Mouse (Mus musculus): ENCODE measurements at regions not wholly inside any gene's neighbourhood (a gene's known extent, or its start where the extent isn't known, plus 50 kb on each side); places are given as distances from the start of the nearest gene placed in this dataset.

GRCm38 (mm10) chr8:9020744-9021143 is 330.4 kb upstream of the Arglu1 start:
- 73% methylated on average over 2 of the region's 2 CpGs for WGBS
- Histone ChIP-seq H3K4me1 (ENCODE audit: insufficient read depth) (peaks cover 7% of the 10 kb centered on the region; the same call in 1 of the 2 replicates), H3K9ac (no peak overlapping the region), H3K4me3 (ENCODE audit: low read depth, low read length) (no peak overlapping the region), H3K36me3 (ENCODE audit: insufficient read depth) (no peaks in the 10 kb centered on the region), H3K27ac (ENCODE audit: low read depth) (no peak overlapping the region), H3K9me3 (ENCODE audit: low read depth, low read length) (no peaks in the 10 kb centered on the region), H3K27me3 (ENCODE audit: insufficient read depth, low read length) (no peaks in the 10 kb centered on the region), H3K4me2 (no peak overlapping the region)
- DNase-seq (no peak), ATAC-seq (ENCODE audit: insufficient read depth) (no peak)
- peak; percentile 34; the same call in 1 of the 2 replicates for TF ChIP-seq CTCF (IDR thresholded peaks at IDR 0.05; ENCODE audit: low read depth)

GRCm38 (mm10) chr8:9020180-9020579 is 329.9 kb upstream of the Arglu1 start:
- no peak overlapping the region for H3K4me2 ChIP-seq
- H3K9ac ChIP-seq: no peak overlapping the region
- 85% methylated on average over 3 of the region's 3 CpGs for WGBS
- no peaks in the 10 kb centered on the region for H3K9me3 ChIP-seq (ENCODE audit: low read depth, low read length)
- H3K27ac ChIP-seq (ENCODE audit: low read depth): no peak overlapping the region
- no peak overlapping the region for H3K4me3 ChIP-seq (ENCODE audit: low read depth, low read length)
- no peak for TF ChIP-seq CTCF (IDR thresholded peaks at IDR 0.05; ENCODE audit: low read depth)
- peaks cover 2% of the 10 kb centered on the region; the same call in 1 of the 2 replicates for H3K4me1 ChIP-seq (ENCODE audit: insufficient read depth)
- no peaks in the 10 kb centered on the region for H3K27me3 ChIP-seq (ENCODE audit: insufficient read depth, low read length)
- DNase-seq (no peak), ATAC-seq (ENCODE audit: insufficient read depth) (no peak)
- no peaks in the 10 kb centered on the region for H3K36me3 ChIP-seq (ENCODE audit: insufficient read depth)

- Histone ChIP-seq H3K4me2 (no peak overlapping the region), H3K36me3 (ENCODE audit: insufficient read depth) (no peaks in the 10 kb centered on the region), H3K27ac (ENCODE audit: low read depth) (peak overlapping the region; percentile 30; the same call in 1 of the 2 replicates), H3K4me3 (ENCODE audit: low read depth, low read length) (no peak overlapping the region), H3K9ac (no peak overlapping the region), H3K9me3 (ENCODE audit: low read depth, low read length) (no peaks in the 10 kb centered on the region), H3K27me3 (ENCODE audit: insufficient read depth, low read length) (no peaks in the 10 kb centered on the region), H3K4me1 (ENCODE audit: insufficient read depth) (no peaks in the 10 kb centered on the region; the same call in 1 of the 2 replicates)
- TF ChIP-seq CTCF (IDR thresholded peaks at IDR 0.05; ENCODE audit: low read depth): 0 out of 2 replicates have a peak, but pooled peaks have one; percentile 2
- ATAC-seq (ENCODE audit: insufficient read depth) (peak; percentile 85), DNase-seq (peak; percentile 76)
- WGBS: 18% methylated on average over 3 of the region's 3 CpGs
Observed at GRCm38 (mm10) chr8:9011785-9012510, 321.6 kb upstream of the Arglu1 start.

- no peak overlapping the region for H3K4me3 ChIP-seq (ENCODE audit: low read depth, low read length)
- DNase-seq (no peak), ATAC-seq (ENCODE audit: insufficient read depth) (no peak)
- no peak overlapping the region for H3K9ac ChIP-seq
- no peak for TF ChIP-seq CTCF (IDR thresholded peaks at IDR 0.05; ENCODE audit: low read depth)
- H3K4me1 ChIP-seq (ENCODE audit: insufficient read depth): no peaks in the 10 kb centered on the region; the same call in 1 of the 2 replicates
- no peaks in the 10 kb centered on the region for H3K9me3 ChIP-seq (ENCODE audit: low read depth, low read length)
- H3K36me3 ChIP-seq (ENCODE audit: insufficient read depth): no peaks in the 10 kb centered on the region
- no peak overlapping the region for H3K4me2 ChIP-seq
- H3K27ac ChIP-seq (ENCODE audit: low read depth): no peak overlapping the region
- WGBS: 59% methylated on average over 11 of the region's 11 CpGs
- no peaks in the 10 kb centered on the region for H3K27me3 ChIP-seq (ENCODE audit: insufficient read depth, low read length)
Observed at GRCm38 (mm10) chr8:9008006-9008780, 317.9 kb upstream of the Arglu1 start.

GRCm38 (mm10) chr8:8999914-9000313 is 309.6 kb upstream of the Arglu1 start:
- Histone ChIP-seq H3K27me3 (ENCODE audit: insufficient read depth, low read length) (no peaks in the 10 kb centered on the region), H3K4me3 (ENCODE audit: low read depth, low read length) (no peak overlapping the region), H3K9ac (no peak overlapping the region), H3K4me2 (no peak overlapping the region), H3K9me3 (ENCODE audit: low read depth, low read length) (no peaks in the 10 kb centered on the region), H3K36me3 (ENCODE audit: insufficient read depth) (no peaks in the 10 kb centered on the region), H3K4me1 (ENCODE audit: insufficient read depth) (peaks cover 2% of the 10 kb centered on the region; the same call in 1 of the 2 replicates), H3K27ac (ENCODE audit: low read depth) (no peak overlapping the region)
- WGBS: 85% methylated on average over 5 of the region's 5 CpGs
- TF ChIP-seq CTCF (IDR thresholded peaks at IDR 0.05; ENCODE audit: low read depth): no peak
- DNase-seq: no peak
- ATAC-seq (ENCODE audit: insufficient read depth): no peak

- no peak for ATAC-seq (ENCODE audit: insufficient read depth)
- no peak overlapping the region for H3K4me3 ChIP-seq (ENCODE audit: low read depth, low read length)
- no peak for DNase-seq
- 65% methylated on average over 7 of the region's 7 CpGs for WGBS
- H3K9ac ChIP-seq: no peak overlapping the region
- H3K27ac ChIP-seq (ENCODE audit: low read depth): no peak overlapping the region
- no peaks in the 10 kb centered on the region for H3K9me3 ChIP-seq (ENCODE audit: low read depth, low read length)
- no peak for TF ChIP-seq CTCF (IDR thresholded peaks at IDR 0.05; ENCODE audit: low read depth)
- H3K27me3 ChIP-seq (ENCODE audit: insufficient read depth, low read length): no peaks in the 10 kb centered on the region
- H3K4me1 ChIP-seq (ENCODE audit: insufficient read depth): peaks cover 17% of the 10 kb centered on the region
- no peaks in the 10 kb centered on the region for H3K36me3 ChIP-seq (ENCODE audit: insufficient read depth)
- no peak overlapping the region for H3K4me2 ChIP-seq
Observed at GRCm38 (mm10) chr8:8997621-8998020, 307.3 kb upstream of the Arglu1 start.

- Histone ChIP-seq H3K4me1 (ENCODE audit: insufficient read depth) (peaks cover 32% of the 10 kb centered on the region), H3K4me3 (ENCODE audit: low read depth, low read length) (peak overlapping the region; percentile 24), H3K9ac (peak overlapping the region; percentile 42), H3K9me3 (ENCODE audit: low read depth, low read length) (no peaks in the 10 kb centered on the region), H3K36me3 (ENCODE audit: insufficient read depth) (no peaks in the 10 kb centered on the region), H3K27ac (ENCODE audit: low read depth) (peak overlapping the region; percentile 77), H3K4me2 (peak overlapping the region; percentile 64), H3K27me3 (ENCODE audit: insufficient read depth, low read length) (no peaks in the 10 kb centered on the region)
- DNase-seq (peak; percentile 78), ATAC-seq (ENCODE audit: insufficient read depth) (peak; percentile 93)
- TF ChIP-seq CTCF (IDR thresholded peaks at IDR 0.05; ENCODE audit: low read depth): no peak
- WGBS: 4% methylated on average over 17 of the region's 17 CpGs
Observed at GRCm38 (mm10) chr8:8994596-8995189, 304.4 kb upstream of the Arglu1 start.
